Mouse (Mus musculus) ES-Bruce4 (cell line): ENCODE measurements around the gene Spock1. TPM values are rescaled to one million over a fixed set of nuclear protein-coding genes. Genes with fewer than 3 reads are reported as not detected.

Experiments
- H3K27ac ChIP-seq: 2 replicates; pipeline ENCODE4 v1.5.1; 2012; ENCODE audit warnings: low read length, inconsistent platforms; ENCODE audit not compliant: insufficient read depth
- H3K27me3 ChIP-seq: 2 replicates; pipeline ENCODE4 v1.6.1; 2012; ENCODE audit warnings: mild to moderate bottlenecking, low read length, inconsistent platforms; ENCODE audit not compliant: control insufficient read depth, poor library complexity, insufficient read depth, severe bottlenecking
- H3K36me3 ChIP-seq: 2 replicates; pipeline ENCODE4 v1.6.1; 2012; ENCODE audit warnings: inconsistent platforms, mild to moderate bottlenecking, low read length, moderate library complexity; ENCODE audit not compliant: control insufficient read depth, poor library complexity, insufficient read depth, severe bottlenecking
- H3K4me1 ChIP-seq: one replicate; pipeline ENCODE4 v1.8.1; 2011; ENCODE audit warnings: low read length; ENCODE audit not compliant: control insufficient read depth, insufficient read depth
- H3K4me3 ChIP-seq: 2 replicates; pipeline ENCODE4 v1.5.1; 2011; ENCODE audit warnings: low read depth, mild to moderate bottlenecking, low read length
- H3K9ac ChIP-seq: 2 replicates; pipeline ENCODE4 v1.6.1; 2012; ENCODE audit warnings: low read depth, mild to moderate bottlenecking, inconsistent platforms; ENCODE audit not compliant: poor library complexity, severe bottlenecking
- H3K9me3 ChIP-seq: replicated peaks from 2 replicates; pipeline ENCODE4 v1.6.1; 2012; ENCODE audit warnings: mild to moderate bottlenecking, low read length, inconsistent platforms; ENCODE audit not compliant: control insufficient read depth, poor library complexity, insufficient read depth, severe bottlenecking
- CTCF ChIP-seq: IDR thresholded peaks from one replicate; pipeline ENCODE4 v1.8.1; 2011; ENCODE audit warnings: low read depth, low read length
- EP300 ChIP-seq: IDR thresholded peaks from 2 replicates; pipeline ENCODE4 v1.6.1; 2011; ENCODE audit warnings: low read depth, low read length; ENCODE audit not compliant: insufficient read depth
- POLR2A ChIP-seq: IDR thresholded peaks from one replicate; pipeline ENCODE4 v1.8.1; 2011; ENCODE audit warnings: low read length; ENCODE audit not compliant: insufficient read depth
- polyA plus RNA-seq: library from polyadenylated mRNA; stranded (reverse); fragments of >200 nt; gene quantifications from 2 replicates; pipeline ENCODE4 v1.2.4, GENCODE M21; 2011; ENCODE audit warnings: low read depth; ENCODE audit not compliant: missing spikeins, insufficient read depth, insufficient read length

Gene Spock1
- polyA plus RNA-seq, 1 experiment, result 0.61 TPM

DNA sequence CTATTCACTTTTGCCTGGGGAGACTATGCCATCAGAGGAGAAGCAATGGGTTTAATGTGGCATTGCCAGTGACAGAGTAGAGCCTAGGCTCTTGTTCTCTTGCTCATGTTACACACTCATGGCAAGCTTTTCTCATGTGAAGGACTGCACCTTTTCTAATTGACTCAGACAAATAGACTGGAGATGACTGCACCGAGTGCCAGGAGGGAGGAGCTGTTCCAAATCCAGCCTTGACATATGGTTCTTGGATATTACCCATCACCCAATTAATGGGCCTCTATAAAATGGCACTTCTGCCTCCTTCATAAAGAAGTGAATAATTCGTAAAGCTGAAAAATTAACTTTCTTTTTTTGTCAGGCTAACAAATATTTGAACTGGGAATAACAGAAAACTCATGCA, 259.3 kb downstream of the Spock1 start:
- no peaks in the 10 kb centered on the region for H3K27me3 ChIP-seq
- no peaks in the 10 kb centered on the region for H3K36me3 ChIP-seq
- H3K9ac ChIP-seq, result no peak overlapping the region
- no peak overlapping the region for H3K4me3 ChIP-seq
- TF ChIP-seq CTCF (no peak), POLR2A (no peak), EP300 (no peak)
- H3K27ac ChIP-seq, result no peak overlapping the region
- peaks cover 3% of the 10 kb centered on the region; the same call in 1 of the 2 replicates for H3K9me3 ChIP-seq
- H3K4me1 ChIP-seq, result no peaks in the 10 kb centered on the region

DNA sequence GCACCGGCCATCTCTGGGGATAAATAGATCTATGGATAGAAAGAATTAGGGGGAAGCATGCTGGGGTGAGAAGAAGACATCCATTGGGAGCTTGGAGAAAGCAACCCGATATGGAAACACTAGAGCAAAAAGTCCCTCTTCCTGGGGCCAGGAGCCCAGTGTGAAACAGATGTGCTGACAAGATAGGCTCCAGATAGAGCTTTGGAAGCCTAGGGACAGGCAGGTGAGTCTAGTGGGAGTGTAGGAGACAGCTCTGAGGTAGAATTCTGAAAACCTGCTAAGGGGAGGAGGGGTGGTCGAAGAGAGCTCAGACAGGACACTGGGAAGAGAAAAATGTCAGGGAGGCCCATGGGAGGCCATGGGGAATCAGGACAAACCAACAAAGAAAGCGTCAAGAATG, 260.7 kb downstream of the Spock1 start:
- H3K9ac ChIP-seq, result no peak overlapping the region
- peaks cover 3% of the 10 kb centered on the region; the same call in 1 of the 2 replicates for H3K9me3 ChIP-seq
- H3K4me1 ChIP-seq, result no peaks in the 10 kb centered on the region
- H3K36me3 ChIP-seq, result no peaks in the 10 kb centered on the region
- H3K4me3 ChIP-seq, result no peak overlapping the region
- no peaks in the 10 kb centered on the region for H3K27me3 ChIP-seq
- H3K27ac ChIP-seq, result no peak overlapping the region
- no peak for TF ChIP-seq EP300
- no peak for TF ChIP-seq CTCF
- no peak for TF ChIP-seq POLR2A

DNA sequence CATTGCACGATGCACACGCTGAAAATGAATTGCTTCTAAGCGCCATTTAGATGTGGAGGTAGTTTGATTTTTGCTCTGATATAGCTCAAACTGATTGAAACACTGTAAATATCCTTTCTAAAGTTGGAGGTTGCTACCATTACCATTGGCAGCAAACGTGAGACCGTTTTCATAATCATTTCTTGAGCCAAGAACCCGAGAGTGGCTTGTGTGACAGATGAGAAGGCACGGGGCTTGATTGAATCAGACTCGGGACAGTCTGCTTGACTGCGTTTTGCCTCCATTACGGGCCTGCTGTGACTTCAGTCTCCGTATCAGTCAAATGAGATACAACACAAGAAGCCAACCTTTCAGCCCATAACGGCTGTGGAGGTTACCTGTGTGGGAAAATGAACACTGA, 265.1 kb downstream of the Spock1 start:
- H3K36me3 ChIP-seq, result no peaks in the 10 kb centered on the region
- H3K27me3 ChIP-seq, result no peaks in the 10 kb centered on the region
- no peak overlapping the region for H3K9ac ChIP-seq
- no peak overlapping the region for H3K4me3 ChIP-seq
- H3K4me1 ChIP-seq, result no peaks in the 10 kb centered on the region
- no peak overlapping the region for H3K27ac ChIP-seq
- TF ChIP-seq POLR2A, result no peak
- H3K9me3 ChIP-seq, result peaks cover 3% of the 10 kb centered on the region; the same call in 1 of the 2 replicates

DNA sequence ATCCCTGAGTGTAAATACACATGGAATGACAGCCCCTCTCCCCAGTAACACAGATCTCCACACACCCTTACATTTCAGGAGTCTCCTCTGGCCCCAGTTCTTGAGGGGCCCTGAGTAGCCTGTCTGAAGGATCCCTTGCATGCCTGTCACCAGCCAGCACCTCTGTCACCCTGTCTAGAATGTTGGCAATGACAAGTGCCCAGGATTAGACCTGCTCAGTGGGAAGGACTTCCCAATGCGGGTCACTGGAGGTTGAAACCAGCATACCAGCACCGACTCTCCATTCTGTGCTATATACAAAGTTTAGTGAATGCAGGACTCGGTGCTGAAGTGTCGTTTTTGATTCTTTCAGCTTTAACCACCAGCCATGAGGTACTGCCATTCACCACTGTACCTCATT, 266.5 kb downstream of the Spock1 start:
- H3K9ac ChIP-seq, result no peak overlapping the region
- no peak overlapping the region for H3K27ac ChIP-seq
- H3K9me3 ChIP-seq, result peaks cover 3% of the 10 kb centered on the region; the same call in 1 of the 2 replicates
- H3K36me3 ChIP-seq, result no peaks in the 10 kb centered on the region
- TF ChIP-seq POLR2A, result no peak
- no peak for TF ChIP-seq EP300
- TF ChIP-seq CTCF, result no peak
- no peaks in the 10 kb centered on the region for H3K27me3 ChIP-seq
- H3K4me3 ChIP-seq, result no peak overlapping the region
- no peaks in the 10 kb centered on the region for H3K4me1 ChIP-seq

DNA sequence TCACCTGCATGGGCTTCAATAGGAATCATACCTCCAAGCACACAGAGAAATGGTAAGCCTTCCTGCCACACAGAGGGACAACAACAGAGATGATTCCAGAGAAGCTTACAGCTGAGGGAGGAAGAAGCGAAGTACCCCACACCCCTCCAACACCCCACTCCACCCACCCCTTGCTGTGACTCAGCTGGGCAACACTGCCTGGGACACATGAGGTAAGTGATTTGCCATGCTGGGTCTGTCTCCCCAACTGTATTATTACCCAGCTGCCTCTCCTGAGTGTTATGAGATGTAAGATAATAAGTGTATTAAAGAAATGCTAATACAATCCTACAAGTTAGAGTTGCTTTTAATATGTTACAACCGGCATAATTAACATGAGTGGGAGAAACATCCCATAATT, 267.2 kb downstream of the Spock1 start:
- Histone ChIP-seq H3K27me3 (no peaks in the 10 kb centered on the region), H3K27ac (no peak overlapping the region)
- TF ChIP-seq POLR2A (no peak), EP300 (no peak), CTCF (no peak)

DNA sequence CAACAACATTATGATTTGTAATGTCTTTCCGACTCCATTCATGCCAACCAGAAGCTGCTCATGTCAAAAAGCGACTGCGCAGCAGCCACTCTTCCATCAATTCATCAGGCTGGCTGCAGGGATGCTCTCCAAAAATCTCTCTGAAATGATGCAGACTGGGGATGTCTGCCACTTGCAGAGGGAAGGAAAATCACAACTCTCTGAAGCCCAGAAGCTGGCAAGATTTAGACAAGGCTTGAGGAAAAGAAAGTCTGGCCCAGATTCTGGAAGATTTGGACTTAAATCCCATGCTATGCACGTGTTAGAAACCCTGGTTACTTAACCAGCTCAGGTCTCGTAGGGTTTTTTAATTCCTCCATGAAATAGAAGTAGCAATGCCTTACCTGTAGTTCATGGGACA, 269.3 kb downstream of the Spock1 start:
- Histone ChIP-seq H3K9me3 (no peaks in the 10 kb centered on the region), H3K9ac (no peak overlapping the region), H3K27me3 (no peaks in the 10 kb centered on the region), H3K36me3 (no peaks in the 10 kb centered on the region), H3K4me1 (no peaks in the 10 kb centered on the region), H3K4me3 (no peak overlapping the region), H3K27ac (no peak overlapping the region)
- TF ChIP-seq EP300, result no peak
- TF ChIP-seq POLR2A, result no peak
- TF ChIP-seq CTCF, result no peak

More for the DNA sequence above, 267.2 kb downstream of the Spock1 start:
- H3K36me3 ChIP-seq, result no peaks in the 10 kb centered on the region
- no peak overlapping the region for H3K4me3 ChIP-seq
- H3K9me3 ChIP-seq, result peaks cover 3% of the 10 kb centered on the region; the same call in 1 of the 2 replicates
- no peaks in the 10 kb centered on the region for H3K4me1 ChIP-seq
- no peak overlapping the region for H3K9ac ChIP-seq

DNA sequence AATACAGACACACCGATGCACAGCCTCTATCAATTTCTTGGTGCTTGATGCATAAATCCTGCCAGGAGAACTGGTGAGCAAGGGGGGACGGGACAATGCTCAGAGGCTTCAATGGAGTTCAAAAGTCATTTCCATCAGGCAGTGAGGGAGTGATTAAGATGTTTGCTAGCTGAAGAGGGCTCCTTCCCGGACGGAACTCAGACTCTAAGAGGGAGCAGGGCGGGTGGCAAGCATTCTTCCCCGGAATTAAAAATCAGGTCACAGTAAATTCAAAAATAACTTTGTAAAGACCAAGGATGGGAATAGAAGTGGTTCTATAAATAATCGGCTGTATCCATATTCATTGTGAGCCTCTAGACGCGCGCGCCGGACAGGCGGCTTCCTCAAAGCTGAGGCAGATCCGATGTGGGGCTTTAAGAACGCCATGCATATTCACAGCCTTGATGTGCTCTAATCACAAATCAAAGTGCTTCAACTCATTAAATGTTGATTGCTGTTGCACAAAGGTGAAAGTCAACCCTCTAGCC, 270.5 kb downstream of the Spock1 start:
- no peak overlapping the region for H3K27ac ChIP-seq
- no peaks in the 10 kb centered on the region for H3K9me3 ChIP-seq
- H3K27me3 ChIP-seq, result no peaks in the 10 kb centered on the region
- no peak for TF ChIP-seq CTCF
- no peak for TF ChIP-seq EP300
- no peak for TF ChIP-seq POLR2A
- no peaks in the 10 kb centered on the region for H3K36me3 ChIP-seq
- no peak overlapping the region for H3K9ac ChIP-seq
- no peaks in the 10 kb centered on the region for H3K4me1 ChIP-seq
- H3K4me3 ChIP-seq, result no peak overlapping the region
